Mouse (Mus musculus): ENCODE measurements at regions not wholly inside any gene's neighbourhood (a gene's known extent, or its start where the extent isn't known, plus 50 kb on each side); places are given as distances from the start of the nearest gene placed in this dataset.
A peak's percentile ranks its signal among the peaks of the same experiment; 100 is the strongest.

DNA sequence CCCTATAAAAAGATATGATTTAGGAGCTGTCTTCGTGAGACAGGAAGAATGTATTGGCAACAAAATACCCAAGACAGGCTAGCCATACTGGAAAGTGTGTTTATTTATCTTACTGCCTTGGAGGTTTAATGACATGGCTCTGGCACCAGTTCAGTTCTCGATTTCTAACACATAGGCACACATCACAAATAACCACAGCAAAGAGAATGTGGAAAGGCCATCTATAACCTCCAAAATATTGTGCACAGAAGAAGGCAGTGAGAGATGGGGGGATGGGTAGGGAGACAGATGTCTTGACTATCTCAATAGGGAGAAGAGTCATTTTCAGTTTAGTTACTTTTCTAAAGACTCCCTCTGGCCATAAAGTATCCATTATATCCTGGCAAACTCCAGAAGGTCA lies 90.5 kb downstream of the Minar1 start:
- no peak for DNase-seq (ENCODE audit: low spot score)

DNA sequence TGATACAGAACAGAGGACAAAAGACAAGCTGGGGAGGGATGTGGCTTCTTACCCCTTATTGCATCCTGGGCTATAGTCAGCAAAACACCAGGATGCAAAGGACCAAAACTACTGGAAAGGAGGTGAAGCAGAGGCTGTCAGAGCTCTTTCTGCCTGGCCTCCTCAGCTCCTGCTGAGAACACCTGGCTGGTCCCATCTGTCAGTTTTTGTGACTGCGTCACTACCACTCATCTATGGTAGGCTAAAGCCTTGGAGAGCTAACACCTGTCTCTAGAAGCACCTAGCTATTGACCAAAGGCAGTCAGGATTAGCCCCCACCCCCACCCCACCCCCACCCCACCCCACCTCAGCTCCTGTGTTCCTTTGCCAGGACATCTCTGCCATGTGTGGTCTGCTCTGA lies 98.8 kb downstream of the Minar1 start:
- DNase-seq (ENCODE audit: low spot score): no peak

DNA sequence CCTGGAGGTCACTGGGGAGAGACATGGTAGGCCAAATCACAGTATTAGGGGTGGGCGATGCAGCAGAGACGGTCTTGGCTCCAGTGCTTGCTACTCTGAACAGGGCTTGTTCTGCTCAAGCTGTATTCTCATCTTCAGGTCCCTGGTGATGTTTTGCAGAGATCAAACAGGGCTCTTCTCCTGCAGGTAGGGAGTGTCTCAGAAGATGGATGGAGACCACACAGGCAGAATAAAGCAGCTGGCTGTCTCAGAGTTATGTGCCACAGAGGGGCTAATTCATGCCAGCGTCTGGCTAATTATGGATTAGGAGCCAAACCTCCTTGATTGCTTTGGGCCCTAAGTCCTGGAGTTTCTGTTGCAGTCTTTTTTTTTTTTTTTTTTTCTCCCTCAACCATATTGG lies 99.2 kb downstream of the Minar1 start:
- DNase-seq (ENCODE audit: low spot score): no peak

DNA sequence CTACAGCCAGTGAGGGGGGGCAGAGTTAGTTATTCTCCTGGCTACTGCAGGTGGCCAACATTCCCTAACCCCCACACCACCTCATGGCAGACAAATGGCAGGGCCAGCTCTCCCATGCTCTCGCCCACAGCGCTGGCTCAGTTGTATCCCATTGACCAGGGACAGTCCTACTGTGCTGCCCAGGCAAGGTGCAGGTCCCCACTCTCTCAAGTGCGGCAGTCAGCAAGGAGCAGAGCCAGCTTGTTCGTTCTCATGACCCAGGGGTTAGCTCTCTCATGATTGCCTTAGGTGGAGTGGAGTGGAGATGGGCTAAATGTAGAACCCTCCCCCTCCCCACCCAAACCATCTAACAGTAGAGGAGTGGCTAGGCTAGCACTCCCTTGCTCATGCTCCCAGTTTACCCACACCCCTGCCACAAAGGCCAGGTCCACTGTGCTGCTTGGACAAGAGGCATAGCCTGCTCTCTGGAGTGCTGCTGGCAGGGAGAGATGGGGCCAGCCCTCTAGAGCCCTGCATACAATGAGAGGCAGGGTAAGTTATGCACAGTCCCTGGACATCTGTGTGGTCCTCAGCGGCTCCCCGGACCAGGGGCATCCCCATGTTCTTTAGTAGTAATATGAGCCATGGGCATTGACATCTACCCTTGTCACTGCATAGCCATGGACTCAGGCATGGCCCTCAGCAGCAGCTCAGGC lies 114.4 kb downstream of the Minar1 start:
- no peak for DNase-seq (ENCODE audit: low spot score)

DNA sequence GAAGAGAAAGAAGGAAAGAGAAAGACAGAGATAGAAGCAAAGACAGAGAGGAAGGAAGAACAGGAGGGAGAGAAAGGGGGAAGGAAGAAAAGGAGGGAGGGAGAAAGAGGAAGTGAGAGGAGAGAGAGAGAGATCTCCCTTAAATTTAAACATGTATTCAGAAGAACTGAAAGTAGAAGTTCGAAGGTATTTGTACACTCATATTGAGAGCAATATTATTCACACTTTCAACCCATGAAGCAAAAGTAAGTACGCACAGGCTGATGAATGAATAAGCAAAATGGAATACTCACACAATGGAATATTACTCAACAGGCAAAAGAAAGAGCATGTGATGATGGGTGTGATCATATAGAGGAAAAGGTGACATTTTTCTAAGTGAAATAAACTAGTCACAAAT lies 120.8 kb downstream of the Minar1 start:
- DNase-seq (ENCODE audit: low spot score): no peak

DNA sequence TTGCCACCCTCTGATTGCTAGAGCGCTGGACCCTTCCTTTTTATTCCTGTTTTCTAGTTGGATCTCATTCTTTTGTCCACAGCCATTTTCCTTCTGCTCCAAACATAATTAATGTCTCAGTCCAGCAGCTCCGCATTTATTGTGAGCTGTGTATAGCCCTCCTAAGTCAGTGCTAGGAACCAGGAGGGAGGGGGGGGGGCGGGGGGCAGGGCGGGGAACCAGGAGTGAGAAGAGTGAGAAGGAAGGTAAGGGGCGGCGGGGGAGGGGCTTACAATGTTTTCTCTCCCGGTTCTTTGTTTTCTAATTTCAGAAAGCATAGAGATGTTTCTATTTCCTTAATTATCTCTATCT lies 125.6 kb downstream of the Minar1 start:
- peak; percentile 26 for DNase-seq (ENCODE audit: low spot score)

DNA sequence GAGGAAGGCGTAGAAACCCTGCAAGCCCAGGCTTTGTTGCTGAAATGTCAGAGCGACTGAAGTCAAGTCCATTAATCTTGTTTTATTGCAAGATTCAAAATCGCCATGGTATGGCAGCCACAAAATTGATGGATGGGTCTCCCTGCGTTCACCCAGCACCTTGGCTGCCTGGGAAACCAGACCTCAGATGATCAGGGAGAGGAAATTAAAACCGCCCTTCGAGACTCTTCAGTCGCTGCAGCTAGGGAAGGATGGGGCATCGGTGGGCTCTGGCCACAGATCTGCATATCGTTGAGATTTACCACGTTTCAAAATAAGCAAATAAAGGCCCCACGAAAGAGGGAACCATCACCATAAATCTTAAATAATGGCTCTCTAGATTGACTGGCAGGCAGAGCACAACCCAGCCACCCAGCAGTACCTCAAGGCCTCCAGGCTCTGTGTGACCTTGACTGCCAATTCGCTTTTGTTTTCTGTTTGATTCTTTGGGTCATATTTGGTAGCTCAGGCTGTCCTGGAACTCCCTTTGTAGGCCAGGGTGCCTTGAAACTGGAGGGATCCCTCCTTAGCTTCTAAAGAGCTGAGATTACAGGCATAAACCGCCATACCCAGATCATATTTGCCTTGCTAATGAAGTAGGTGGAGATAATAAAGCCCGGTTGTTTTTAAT lies 126.1 kb downstream of the Minar1 start:
- peak; percentile 50 for DNase-seq (ENCODE audit: low spot score)

DNA sequence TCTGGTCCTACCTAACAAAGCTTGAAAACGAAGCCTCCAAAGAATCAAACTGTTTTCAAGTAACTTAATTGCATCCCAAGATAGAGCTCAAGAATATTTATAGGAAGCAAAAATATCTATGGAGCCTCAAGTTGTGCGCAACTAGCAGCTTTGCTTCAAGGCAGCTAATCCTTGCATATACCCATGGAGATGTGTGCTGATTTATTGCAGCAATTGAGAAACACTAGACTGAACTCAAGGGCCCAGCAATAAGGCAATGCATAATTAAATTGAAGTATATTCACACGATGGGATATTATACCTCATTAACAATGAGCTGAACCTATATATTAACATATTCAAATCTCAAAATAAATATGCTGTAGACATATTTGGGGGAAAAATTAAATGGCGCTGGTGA lies 135.3 kb downstream of the Minar1 start:
- no peak for DNase-seq (ENCODE audit: low spot score)

DNA sequence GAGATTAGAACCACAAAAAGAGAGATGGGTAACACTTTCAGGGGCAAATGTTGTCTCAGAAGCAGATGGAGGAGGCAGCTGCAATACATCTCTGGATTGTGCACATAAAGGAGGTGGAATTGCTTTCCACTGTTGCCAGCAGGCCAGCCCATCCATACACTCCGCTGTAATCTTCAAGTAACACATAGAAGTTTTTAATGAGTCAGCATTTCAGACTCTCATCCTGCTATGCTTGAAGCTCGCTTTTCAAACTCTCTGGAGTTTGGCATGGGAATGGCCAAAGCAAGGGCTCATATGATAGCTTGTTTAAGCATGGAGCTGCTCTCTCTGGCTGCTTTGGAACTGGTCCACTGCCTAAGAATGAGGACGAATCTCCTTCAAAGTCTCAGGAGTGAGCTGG lies 143.5 kb downstream of the Minar1 start:
- no peak for DNase-seq (ENCODE audit: low spot score)

DNA sequence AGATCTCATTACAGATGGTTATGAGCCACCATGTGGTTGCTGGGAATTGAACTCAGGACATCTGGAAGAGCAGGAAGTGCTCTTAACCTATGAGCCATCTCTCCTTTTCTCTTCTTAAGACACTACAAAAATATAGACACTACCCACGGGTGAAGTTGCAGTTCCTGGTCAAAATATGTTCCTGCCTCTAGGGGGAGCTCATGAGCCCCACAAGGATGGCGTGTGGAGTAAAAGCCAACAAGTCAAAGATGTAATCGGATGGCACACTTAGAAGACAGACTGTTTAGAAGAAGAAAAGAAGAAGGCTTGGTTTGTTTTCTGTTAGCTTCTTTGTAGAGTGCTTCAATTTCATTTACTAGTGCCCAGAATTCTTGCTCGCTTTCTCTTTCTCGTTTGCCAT lies 161.7 kb downstream of the Minar1 start:
- peak; percentile 76 for DNase-seq (ENCODE audit: low spot score)

DNA sequence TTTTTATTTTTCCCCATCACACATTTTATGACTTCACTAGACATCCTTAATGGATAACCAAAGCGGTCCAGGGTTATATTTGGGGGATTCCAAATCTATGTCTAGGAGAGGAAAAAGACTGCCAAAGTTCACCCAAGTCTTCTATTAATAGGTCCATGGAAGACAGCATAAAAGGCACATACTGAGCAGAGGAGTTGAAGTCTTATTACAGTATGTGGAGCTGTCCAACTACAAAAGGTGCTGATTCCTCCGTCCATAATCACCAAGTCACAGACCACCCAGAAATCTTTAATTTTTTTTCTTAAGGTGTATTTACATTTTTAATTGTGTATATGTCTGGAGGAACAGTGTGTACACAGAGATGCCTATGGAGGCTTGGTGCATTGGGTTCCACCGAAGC lies 166.3 kb downstream of the Minar1 start:
- peak; percentile 20 for DNase-seq (ENCODE audit: low spot score)

DNA sequence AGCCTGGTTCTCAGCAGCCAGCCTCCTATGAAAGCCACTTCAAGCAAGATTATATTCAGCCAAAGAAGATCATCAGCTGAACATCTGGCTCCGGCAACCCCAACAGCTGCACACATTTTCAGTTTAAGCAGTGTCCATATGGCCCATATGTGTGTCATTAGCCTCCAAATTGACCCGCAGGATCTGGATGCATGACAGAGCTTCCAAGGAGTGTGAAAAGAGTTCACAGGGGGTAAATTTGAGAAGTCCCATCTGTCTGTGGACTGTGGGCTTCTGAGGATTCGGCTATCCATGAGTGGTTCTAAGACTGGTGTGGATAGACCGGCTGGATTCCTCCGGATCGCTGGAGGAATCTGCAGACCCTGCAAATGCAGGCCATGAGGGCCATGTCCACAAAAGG lies 173.3 kb downstream of the Minar1 start:
- DNase-seq (ENCODE audit: low spot score): peak; percentile 43
